Mouse (Mus musculus): ENCODE measurements around the gene Tstd2. TPM values are rescaled to one million over a fixed set of nuclear protein-coding genes. Genes with fewer than 3 reads are reported as not detected.

The Tstd2 gene
- polyA plus RNA-seq, 1 experiment from 2014 or later: 32.0 TPM

DNA sequence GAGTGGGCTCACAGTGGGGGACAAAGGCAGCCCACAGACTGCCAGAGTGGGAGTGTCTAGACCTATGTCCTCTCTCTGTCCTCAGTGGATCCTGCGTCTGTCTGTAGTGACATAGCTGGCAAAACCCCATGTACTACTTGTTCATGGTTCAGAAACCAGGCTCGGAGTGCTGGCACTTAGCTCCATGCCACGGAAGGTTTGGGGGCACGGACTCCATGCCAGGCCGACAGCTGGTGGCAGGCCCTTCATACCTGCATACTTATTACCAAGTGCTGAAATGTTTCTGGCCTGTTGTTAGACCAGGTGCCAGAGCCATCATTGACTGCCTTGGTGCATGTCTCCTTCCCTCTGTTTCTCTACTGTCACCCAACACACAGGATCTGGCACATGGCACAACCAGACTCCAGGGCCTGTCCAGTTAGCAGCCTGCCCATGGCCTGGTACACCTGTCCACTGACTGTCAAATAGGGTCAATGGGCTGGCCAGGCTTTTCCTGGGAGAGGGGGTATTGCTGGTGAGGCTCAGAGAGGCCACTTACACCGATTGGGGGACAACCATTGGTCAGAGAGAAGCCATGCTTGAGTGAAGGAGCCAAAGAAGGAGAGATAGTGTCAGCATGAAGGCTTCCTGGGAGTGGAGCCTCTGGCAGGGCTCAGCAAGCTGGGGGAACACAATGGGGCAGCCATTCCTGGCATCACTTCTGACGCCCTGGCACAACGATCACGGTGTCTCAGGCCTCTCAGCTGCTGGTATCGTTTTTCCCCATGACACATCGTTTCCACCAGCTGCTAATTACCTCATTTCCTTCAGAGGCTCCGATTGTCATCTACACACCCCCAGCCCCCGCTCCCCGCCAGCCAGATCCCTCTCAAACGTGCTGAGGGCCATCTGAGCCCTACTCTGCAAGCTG is 43.3 kb downstream of the Tstd2 start:
- Histone ChIP-seq H3K9ac (no peak overlapping the region), H3K27me3 (no peaks in the 10 kb centered on the region), H3K27ac (no peak overlapping the region), H3K9me3 (no peaks in the 10 kb centered on the region), H3K4me1 (peaks cover under 1% of the 10 kb centered on the region), H3K4me2 (no peak overlapping the region), H3K4me3 (no peak overlapping the region), H3K36me3 (no peaks in the 10 kb centered on the region)
- peak; percentile 52; the same call in 1 of the 2 replicates for ATAC-seq (ENCODE audit: insufficient number of reproducible peaks, low FRiP score, low TSS enrichment, low read depth)
- 52% methylated on average over 15 of the region's 15 CpGs for WGBS

DNA sequence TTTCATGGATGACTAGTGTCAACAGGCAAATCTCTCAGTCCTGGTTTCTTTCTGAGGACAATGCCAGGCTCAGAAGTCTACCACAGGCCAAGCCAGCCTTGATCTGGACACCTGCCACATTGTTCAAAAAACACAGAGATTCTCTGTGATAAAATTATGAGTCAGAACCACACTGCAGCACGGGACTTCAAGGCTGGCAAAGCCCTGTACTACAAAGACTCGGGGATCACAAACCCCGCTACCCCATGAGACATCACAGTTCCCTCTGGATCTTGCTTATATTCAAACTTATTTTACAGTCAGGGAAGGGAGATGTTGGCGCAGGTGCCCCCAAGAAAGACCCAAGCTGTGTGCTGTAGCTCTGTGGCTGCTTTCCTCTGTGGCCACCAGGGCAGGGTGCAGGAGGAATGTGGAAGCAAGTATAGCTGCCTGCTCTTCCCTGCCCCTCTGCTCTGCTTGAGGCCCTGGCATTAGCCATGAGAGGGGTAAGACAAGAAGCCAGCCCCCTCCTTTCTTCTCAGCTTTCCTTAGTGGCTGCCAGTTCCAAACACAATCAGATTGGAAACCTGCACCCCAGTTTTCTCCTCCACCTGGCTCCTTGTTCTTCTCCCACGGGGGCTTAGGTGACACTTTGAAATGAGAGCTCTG is 45.9 kb downstream of the Tstd2 start:
- no peak overlapping the region for H3K4me3 ChIP-seq
- no peak for ATAC-seq (ENCODE audit: insufficient number of reproducible peaks, low FRiP score, low TSS enrichment, low read depth)
- WGBS: 85% methylated on average over 5 of the region's 5 CpGs
- peaks cover 2% of the 10 kb centered on the region for H3K4me1 ChIP-seq
- no peaks in the 10 kb centered on the region for H3K9me3 ChIP-seq
- H3K27ac ChIP-seq: no peak overlapping the region
- H3K9ac ChIP-seq: no peak overlapping the region
- H3K27me3 ChIP-seq: no peaks in the 10 kb centered on the region
- H3K36me3 ChIP-seq: no peaks in the 10 kb centered on the region
- H3K4me2 ChIP-seq: no peak overlapping the region

DNA sequence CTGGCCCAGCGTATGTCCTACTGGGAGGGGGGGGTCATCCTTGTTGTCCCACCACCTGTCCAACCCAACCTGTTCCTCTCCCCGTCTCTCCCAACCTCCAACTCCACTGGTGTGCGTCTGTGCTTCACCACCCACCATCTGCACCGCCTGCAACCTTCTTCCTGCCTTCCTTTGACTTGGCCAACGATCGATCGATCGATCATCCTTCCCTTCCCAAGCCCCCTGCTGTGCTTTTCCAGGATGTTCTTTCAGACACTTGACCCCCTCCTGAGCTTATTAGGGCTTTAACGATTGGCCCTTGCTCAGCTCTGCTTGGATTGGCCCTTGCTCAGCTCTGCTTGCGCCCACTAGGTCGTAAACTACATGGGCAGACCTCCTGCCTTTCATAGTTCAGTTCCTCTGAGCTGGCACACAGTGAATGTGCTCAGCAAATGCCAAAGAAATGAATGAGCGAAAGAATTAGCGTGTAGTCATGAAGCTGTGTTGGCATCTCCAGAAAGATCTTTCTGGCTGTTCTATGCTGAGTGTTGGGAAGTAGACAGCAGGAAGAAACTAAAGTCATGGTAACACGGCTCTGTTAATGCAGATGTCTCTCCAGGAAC is 48.9 kb downstream of the Tstd2 start:
- H3K27me3 ChIP-seq: no peaks in the 10 kb centered on the region
- H3K4me1 ChIP-seq: peaks cover 17% of the 10 kb centered on the region
- 71% methylated on average over 14 of the region's 14 CpGs for WGBS
- no peak for ATAC-seq (ENCODE audit: insufficient number of reproducible peaks, low FRiP score, low TSS enrichment, low read depth)
- no peaks in the 10 kb centered on the region for H3K36me3 ChIP-seq
- H3K9ac ChIP-seq: no peak overlapping the region
- H3K27ac ChIP-seq: no peak overlapping the region
- H3K9me3 ChIP-seq: no peaks in the 10 kb centered on the region
- no peak overlapping the region for H3K4me3 ChIP-seq
- no peak overlapping the region for H3K4me2 ChIP-seq

DNA sequence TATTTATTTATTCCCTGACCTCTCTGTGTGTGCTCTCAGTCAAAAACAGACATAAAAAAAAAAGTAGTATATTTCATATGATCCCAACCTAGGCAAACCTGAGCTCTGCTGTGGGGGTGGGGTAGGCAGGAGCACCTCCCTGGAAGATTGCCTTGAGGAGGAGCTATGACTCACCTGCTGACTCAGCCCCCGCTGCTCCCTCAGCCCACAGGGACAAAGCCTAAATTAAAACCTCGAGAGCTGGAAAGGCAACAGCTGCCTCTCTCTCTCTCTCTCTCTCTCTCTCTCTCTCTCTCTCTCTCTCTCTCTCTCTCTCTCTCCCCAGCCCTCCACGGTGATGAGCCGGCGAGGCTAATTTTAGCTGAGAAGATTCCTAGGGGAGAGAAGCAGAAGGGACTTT is 50.6 kb downstream of the Tstd2 start:
- H3K9me3 ChIP-seq: no peaks in the 10 kb centered on the region

DNA sequence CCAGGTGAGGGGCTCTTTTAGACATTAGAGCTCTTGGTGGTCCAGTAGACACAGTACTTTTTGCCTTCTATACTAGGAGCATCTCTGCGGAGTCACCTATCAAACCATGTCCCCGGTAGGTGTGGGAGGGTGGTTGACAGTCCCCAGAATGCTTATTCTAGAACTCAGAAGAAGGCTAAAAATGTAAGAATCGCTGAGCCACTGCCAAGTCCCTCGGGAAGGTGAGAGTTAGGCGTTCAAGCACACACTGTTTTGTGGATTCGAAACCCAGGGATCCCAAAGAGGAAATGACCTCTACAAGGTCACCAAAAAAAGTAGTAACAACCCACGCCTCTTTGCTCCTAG is 51.1 kb downstream of the Tstd2 start:
- H3K36me3 ChIP-seq: no peaks in the 10 kb centered on the region
- peaks cover 21% of the 10 kb centered on the region for H3K4me1 ChIP-seq
- WGBS: 70% methylated on average over 7 of the region's 7 CpGs
- no peak overlapping the region for H3K4me3 ChIP-seq
- no peak overlapping the region for H3K9ac ChIP-seq
- H3K9me3 ChIP-seq: no peaks in the 10 kb centered on the region
- H3K27me3 ChIP-seq: no peaks in the 10 kb centered on the region
- H3K4me2 ChIP-seq: no peak overlapping the region
- no peak for ATAC-seq (ENCODE audit: insufficient number of reproducible peaks, low FRiP score, low TSS enrichment, low read depth)
- no peak overlapping the region for H3K27ac ChIP-seq

More for the DNA sequence above, 50.6 kb downstream of the Tstd2 start:
- Histone ChIP-seq H3K9ac (no peak overlapping the region), H3K36me3 (no peaks in the 10 kb centered on the region), H3K27me3 (no peaks in the 10 kb centered on the region), H3K4me2 (no peak overlapping the region), H3K27ac (no peak overlapping the region), H3K4me1 (peaks cover 21% of the 10 kb centered on the region), H3K4me3 (no peak overlapping the region)
- ATAC-seq (ENCODE audit: insufficient number of reproducible peaks, low FRiP score, low TSS enrichment, low read depth): no peak
- 16% methylated on average over 5 of the region's 5 CpGs for WGBS

DNA sequence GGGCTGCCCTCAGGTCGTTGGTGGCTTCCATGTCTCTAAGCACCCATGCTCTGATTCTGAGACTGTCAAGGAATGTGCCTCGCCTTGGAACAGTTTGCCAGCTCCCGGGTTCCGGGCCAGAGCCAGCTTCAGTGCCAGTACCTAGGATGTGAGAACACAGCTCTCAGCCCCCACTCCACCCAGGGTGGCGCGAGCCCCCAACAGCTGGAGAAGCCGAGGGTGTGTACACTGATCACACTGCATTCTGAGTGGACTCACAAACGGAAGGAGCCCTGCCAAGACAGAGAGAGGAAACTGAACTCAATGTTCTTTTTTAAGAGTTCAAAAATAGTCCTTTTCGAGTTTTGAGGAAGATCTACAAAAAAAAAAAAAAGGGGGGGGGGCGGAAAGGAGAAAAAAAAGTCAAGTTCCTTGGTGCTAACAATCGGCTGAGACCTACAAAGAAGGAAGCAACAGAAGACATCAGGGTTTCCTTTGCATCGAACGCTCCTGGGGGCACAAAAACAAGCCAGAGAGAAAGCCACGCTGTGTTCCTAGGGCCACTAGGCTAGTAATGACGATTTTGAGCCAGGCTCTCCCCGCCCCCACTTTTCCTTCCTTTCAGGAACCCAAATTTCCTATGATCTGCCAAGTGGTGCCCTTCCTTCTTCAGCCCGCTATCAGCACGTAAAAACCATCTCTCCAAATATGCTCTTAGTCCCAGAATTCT is 51.6 kb downstream of the Tstd2 start:
- Histone ChIP-seq H3K27ac (no peak overlapping the region), H3K36me3 (no peaks in the 10 kb centered on the region), H3K9ac (no peak overlapping the region), H3K9me3 (no peaks in the 10 kb centered on the region), H3K4me3 (no peak overlapping the region), H3K27me3 (no peaks in the 10 kb centered on the region), H3K4me2 (no peak overlapping the region), H3K4me1 (peaks cover 21% of the 10 kb centered on the region)
- WGBS: 79% methylated on average over 18 of the region's 18 CpGs
- no peak for ATAC-seq (ENCODE audit: insufficient number of reproducible peaks, low FRiP score, low TSS enrichment, low read depth)

DNA sequence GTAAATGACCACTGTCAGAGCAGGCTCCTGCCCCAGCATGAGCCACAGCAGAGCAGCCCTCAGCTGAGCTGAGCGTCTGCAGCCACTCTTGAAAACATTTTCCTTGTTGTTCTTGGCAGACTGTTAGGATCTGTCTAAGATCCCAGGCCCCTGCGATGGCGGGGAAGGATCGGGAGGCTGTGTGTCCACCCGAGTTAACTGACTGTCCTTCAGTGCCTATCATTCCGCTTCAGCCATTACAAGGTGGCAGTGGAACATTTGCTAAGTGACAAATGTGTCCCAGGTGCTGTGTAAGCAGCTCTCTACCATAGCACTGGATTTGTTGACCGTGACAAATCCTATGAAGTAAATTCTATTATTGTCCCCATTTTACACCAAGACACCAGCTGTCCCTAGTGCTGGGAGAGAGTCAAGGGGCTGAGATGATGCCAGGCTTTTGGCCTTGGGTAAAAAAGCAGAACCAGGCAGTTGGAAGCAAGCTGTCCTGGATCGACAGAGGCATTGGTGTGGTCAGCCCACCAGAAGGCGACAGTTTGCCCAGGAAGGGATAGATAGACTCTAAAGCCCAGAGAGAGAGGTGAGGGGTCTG is 53.2 kb downstream of the Tstd2 start:
- WGBS: 64% methylated on average over 9 of the region's 9 CpGs

DNA sequence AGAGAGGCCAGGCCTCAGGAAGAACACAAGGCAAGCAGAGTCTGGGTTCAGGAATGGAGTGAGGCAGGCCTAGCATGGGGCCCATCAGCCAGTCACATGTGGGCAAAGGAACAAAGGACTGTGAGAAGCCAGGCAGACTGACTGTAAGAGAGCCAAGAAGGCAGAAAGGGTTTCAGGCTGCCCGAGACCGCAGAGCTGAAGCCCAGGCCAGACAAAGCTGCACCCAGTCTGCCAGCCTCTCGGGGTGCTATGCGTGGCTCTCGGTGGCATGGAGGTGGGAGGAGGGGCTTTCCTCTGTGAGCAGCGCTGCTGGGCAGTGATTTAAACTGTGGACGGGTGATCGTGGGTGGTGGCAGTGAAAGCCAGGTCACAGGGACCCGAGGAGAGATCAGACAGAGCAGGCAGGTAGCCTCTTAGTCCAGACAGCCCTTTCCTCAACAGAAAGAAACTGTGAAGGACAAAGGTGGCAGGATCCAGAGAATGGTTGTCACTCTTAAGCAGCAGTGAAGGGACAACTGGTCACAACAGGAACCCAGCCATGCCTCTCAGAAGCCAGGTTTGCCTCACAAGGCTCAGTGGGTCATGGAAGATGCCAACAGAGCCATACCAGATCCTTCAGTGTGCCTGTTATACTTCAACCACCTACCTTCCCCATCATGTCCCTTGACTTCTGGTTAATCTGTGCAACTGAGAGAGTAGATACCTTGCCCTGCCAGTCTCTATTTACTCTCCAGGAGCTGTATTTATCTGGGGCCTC is 53.9 kb downstream of the Tstd2 start:
- 64% methylated on average over 9 of the region's 9 CpGs for WGBS
- Histone ChIP-seq H3K36me3 (no peaks in the 10 kb centered on the region), H3K27ac (peak overlapping the region; percentile 50; the same call in 1 of the 2 replicates), H3K4me2 (no peak overlapping the region), H3K9me3 (no peaks in the 10 kb centered on the region), H3K27me3 (no peaks in the 10 kb centered on the region), H3K4me3 (no peak overlapping the region), H3K4me1 (peaks cover 21% of the 10 kb centered on the region), H3K9ac (no peak overlapping the region)
- ATAC-seq (ENCODE audit: insufficient number of reproducible peaks, low FRiP score, low TSS enrichment, low read depth): no peak

More for the DNA sequence above, 53.2 kb downstream of the Tstd2 start:
- Histone ChIP-seq H3K9ac (no peak overlapping the region), H3K27me3 (no peaks in the 10 kb centered on the region), H3K4me1 (peaks cover 21% of the 10 kb centered on the region), H3K36me3 (no peaks in the 10 kb centered on the region), H3K27ac (peak overlapping the region; percentile 50; the same call in 1 of the 2 replicates), H3K4me2 (no peak overlapping the region), H3K9me3 (no peaks in the 10 kb centered on the region), H3K4me3 (no peak overlapping the region)
- ATAC-seq (ENCODE audit: insufficient number of reproducible peaks, low FRiP score, low TSS enrichment, low read depth): no peak

DNA sequence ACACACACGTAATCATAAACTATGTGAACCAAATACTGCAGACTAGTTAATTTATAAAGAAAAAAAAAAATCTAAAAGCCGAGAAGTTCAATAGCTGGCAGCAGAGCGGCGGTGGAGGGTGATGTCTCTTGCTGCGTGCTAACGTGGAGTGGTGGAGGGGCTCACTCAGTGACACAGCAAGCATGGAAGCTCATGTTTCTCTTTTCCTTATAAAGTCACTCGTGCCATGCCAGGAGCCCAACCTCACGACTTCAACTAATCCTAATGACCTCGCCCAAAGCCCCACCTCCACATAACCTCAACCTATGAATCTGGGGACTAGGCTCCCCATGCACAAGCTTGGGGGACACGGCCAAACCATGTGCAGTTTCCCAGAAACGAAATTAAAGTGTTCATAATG is 55.9 kb downstream of the Tstd2 start:
- no peaks in the 10 kb centered on the region for H3K9me3 ChIP-seq
- no peaks in the 10 kb centered on the region for H3K27me3 ChIP-seq
- H3K27ac ChIP-seq: no peak overlapping the region
- H3K9ac ChIP-seq: no peak overlapping the region
- peaks cover 18% of the 10 kb centered on the region for H3K4me1 ChIP-seq
- ATAC-seq (ENCODE audit: insufficient number of reproducible peaks, low FRiP score, low TSS enrichment, low read depth): no peak
- no peak overlapping the region for H3K4me3 ChIP-seq
- 62% methylated on average over 11 of the region's 11 CpGs for WGBS
- no peak overlapping the region for H3K4me2 ChIP-seq
- no peaks in the 10 kb centered on the region for H3K36me3 ChIP-seq

DNA sequence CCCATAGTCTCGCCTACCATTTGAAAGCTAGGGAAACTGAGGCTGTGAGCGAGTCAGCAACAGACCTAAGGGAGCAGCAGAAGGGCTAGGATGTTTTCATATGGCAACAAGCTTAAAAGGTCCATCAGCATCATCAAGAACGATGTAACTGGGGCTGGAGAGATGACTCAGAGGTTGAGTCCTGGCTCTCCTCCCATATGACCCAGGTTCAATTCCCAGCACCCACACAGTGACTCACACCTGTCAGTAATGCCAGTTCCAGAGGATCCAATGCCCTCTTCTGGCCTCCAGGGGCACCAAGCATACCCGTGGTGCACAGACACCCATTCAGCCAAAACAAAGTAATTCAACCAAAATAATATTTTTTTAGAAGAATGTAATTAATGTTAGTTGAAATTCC is 58.2 kb downstream of the Tstd2 start:
- ATAC-seq (ENCODE audit: insufficient number of reproducible peaks, low FRiP score, low TSS enrichment, low read depth): no peak
- no peak overlapping the region for H3K4me3 ChIP-seq
- 87% methylated on average over 4 of the region's 4 CpGs for WGBS
- H3K4me2 ChIP-seq: no peak overlapping the region
- no peaks in the 10 kb centered on the region for H3K36me3 ChIP-seq
- peaks cover 10% of the 10 kb centered on the region; the same call in 1 of the 2 replicates for H3K4me1 ChIP-seq
- no peaks in the 10 kb centered on the region for H3K9me3 ChIP-seq
- no peaks in the 10 kb centered on the region for H3K27me3 ChIP-seq
- H3K9ac ChIP-seq: no peak overlapping the region
- no peak overlapping the region for H3K27ac ChIP-seq

DNA sequence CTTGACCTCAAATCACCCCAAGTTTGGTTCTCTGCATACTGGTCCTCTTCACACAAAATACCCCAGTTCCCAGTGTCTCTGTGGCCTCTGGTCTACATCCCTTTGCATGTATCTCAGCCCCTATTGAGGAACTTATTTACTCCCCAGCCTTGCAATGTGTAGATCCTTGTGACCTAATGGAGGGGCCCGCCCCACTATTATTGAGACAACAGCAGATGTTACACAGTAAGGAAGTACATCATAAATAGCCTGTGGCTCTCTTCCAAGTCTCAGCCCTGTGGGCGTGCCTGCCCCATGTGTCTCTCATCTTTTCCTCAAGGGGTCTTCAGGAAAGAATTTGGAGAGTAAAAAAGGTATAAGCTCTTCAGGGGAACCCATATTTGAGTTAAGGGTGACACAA is 61.6 kb downstream of the Tstd2 start:
- H3K4me1 ChIP-seq: no peaks in the 10 kb centered on the region
- H3K4me3 ChIP-seq: no peak overlapping the region
- no peak overlapping the region for H3K4me2 ChIP-seq
- no peak overlapping the region for H3K9ac ChIP-seq
- no peak overlapping the region for H3K27ac ChIP-seq
- no peaks in the 10 kb centered on the region for H3K9me3 ChIP-seq
- H3K36me3 ChIP-seq: no peaks in the 10 kb centered on the region
- H3K27me3 ChIP-seq: no peaks in the 10 kb centered on the region
- no peak for ATAC-seq (ENCODE audit: insufficient number of reproducible peaks, low FRiP score, low TSS enrichment, low read depth)
- 49% methylated on average over 2 of the region's 2 CpGs for WGBS
